Mouse (Mus musculus) monocyte, adult 2 months (primary cell): ENCODE data around the gene Exoc2.

ENCODE experiments used
- DNase-seq, 2 experiments: peaks; one replicate each; pipeline ENCODE4 v3.0.0; 2022; ENCODE audit warnings: low spot score in 2 of 2, low read depth in 1 of 2

Exoc2 gene

GRCm38 (mm10) chr13:30974247-30974630, 346 bp upstream of the Exoc2 start:
- no peak for DNase-seq

- peak in 1 of 2 experiments; percentile 32 for DNase-seq
Observed at GRCm38 (mm10) chr13:30972102-30972501, 1.8 kb downstream of the Exoc2 start.

- DNase-seq: no peak
Observed at GRCm38 (mm10) chr13:30971047-30971446, 2.8 kb downstream of the Exoc2 start.

GRCm38 (mm10) chr13:30968311-30968710, 5.6 kb downstream of the Exoc2 start:
- DNase-seq: no peak

GRCm38 (mm10) chr13:30966507-30966911, 7.4 kb downstream of the Exoc2 start:
- no peak for DNase-seq

- DNase-seq: no peak
Observed at GRCm38 (mm10) chr13:30961932-30962331, 12.0 kb downstream of the Exoc2 start.

GRCm38 (mm10) chr13:30960714-30961113, 13.2 kb downstream of the Exoc2 start:
- no peak for DNase-seq

GRCm38 (mm10) chr13:30953580-30953979, 20.3 kb downstream of the Exoc2 start:
- DNase-seq: no peak

- no peak for DNase-seq
Observed at GRCm38 (mm10) chr13:30952044-30952443, 21.8 kb downstream of the Exoc2 start.

GRCm38 (mm10) chr13:30949181-30949580, 24.7 kb downstream of the Exoc2 start:
- DNase-seq: peak in 1 of 2 experiments; percentile 16

GRCm38 (mm10) chr13:30947540-30947939, 26.4 kb downstream of the Exoc2 start, which contains the start of gene Hus1b:
Gene Hus1b, minus strand, starts transcription at chr13:30947759.
- DNase-seq: no peak

- no peak for DNase-seq
Observed at GRCm38 (mm10) chr13:30947129-30947528, 26.8 kb downstream of the Exoc2 start.

- no peak for DNase-seq
Observed at GRCm38 (mm10) chr13:30945788-30946187, 28.1 kb downstream of the Exoc2 start.

- DNase-seq: no peak
Observed at GRCm38 (mm10) chr13:30932972-30933371, 40.9 kb downstream of the Exoc2 start.

- no peak for DNase-seq
Observed at GRCm38 (mm10) chr13:30931613-30932012, 42.3 kb downstream of the Exoc2 start.

GRCm38 (mm10) chr13:30929119-30929518, 44.8 kb downstream of the Exoc2 start:
- no peak for DNase-seq

GRCm38 (mm10) chr13:30924269-30924668, 49.6 kb downstream of the Exoc2 start:
- no peak for DNase-seq

GRCm38 (mm10) chr13:30921914-30922313, 52.0 kb downstream of the Exoc2 start:
- DNase-seq: no peak

- no peak for DNase-seq
Observed at GRCm38 (mm10) chr13:30913757-30914156, 60.1 kb downstream of the Exoc2 start.

GRCm38 (mm10) chr13:30913028-30913427, 60.9 kb downstream of the Exoc2 start:
- DNase-seq: no peak

- no peak for DNase-seq
Observed at GRCm38 (mm10) chr13:30911931-30912625, 61.8 kb downstream of the Exoc2 start.

GRCm38 (mm10) chr13:30910889-30911288, 63.0 kb downstream of the Exoc2 start:
- DNase-seq: no peak

GRCm38 (mm10) chr13:30902286-30902685, 71.6 kb downstream of the Exoc2 start:
- DNase-seq: no peak
